Mouse (Mus musculus) midbrain, embryonic 10.5 days (tissue): ENCODE data around the gene Xpnpep3. TPM values are rescaled to one million over a fixed set of nuclear protein-coding genes. Genes with fewer than 3 reads are reported as not detected.

Experiments
- DNase-seq: peaks from one replicate; pipeline ENCODE4 v3.0.0-alpha.2; 2017; ENCODE audit warnings: low spot score
- H3K27ac ChIP-seq: fragments of 300-500 bp; sonication (generic); replicated peaks from 2 replicates; pipeline ENCODE4 v1.5.1; 2016; ENCODE audit warnings: mild to moderate bottlenecking
- H3K27me3 ChIP-seq: fragments of 300-500 bp; sonication (generic); 2 replicates; pipeline ENCODE4 v1.6.1; 2016; ENCODE audit warnings: low read depth, mild to moderate bottlenecking; ENCODE audit not compliant: poor library complexity, severe bottlenecking
- H3K36me3 ChIP-seq: fragments of 300-500 bp; sonication (generic); 2 replicates; pipeline ENCODE4 v1.6.1; 2016; ENCODE audit warnings: mild to moderate bottlenecking, moderate library complexity
- H3K4me1 ChIP-seq: fragments of 300-500 bp; sonication (generic); 2 replicates; pipeline ENCODE4 v1.6.1; 2016
- H3K4me3 ChIP-seq: fragments of 300-500 bp; sonication (generic); 2 replicates; pipeline ENCODE4 v1.5.1; 2016; ENCODE audit warnings: mild to moderate bottlenecking, moderate library complexity
- H3K9me3 ChIP-seq: fragments of 300-500 bp; sonication (generic); replicated peaks from 2 replicates; pipeline ENCODE4 v1.6.1; 2016; ENCODE audit warnings: mild to moderate bottlenecking
- WGBS: fragments of 180-500 bp; shearing (Covaris S2); methylation state at CpG from one replicate; pipeline ENCODE4 v1.1.7; 2016; 5-methylcytosine and 5-hydroxymethylcytosine counted together
- polyA plus RNA-seq: library from polyadenylated mRNA; unstranded; fragments of >200 nt; fragmentation: Nextera tagmentation; extraction: Ambion mirVana; gene quantifications from 2 replicates; pipeline ENCODE4 v1.2.1, GENCODE M21; 2016

Gene Xpnpep3
- 12.4 and 12.9 TPM in 2 replicates for polyA plus RNA-seq

DNA sequence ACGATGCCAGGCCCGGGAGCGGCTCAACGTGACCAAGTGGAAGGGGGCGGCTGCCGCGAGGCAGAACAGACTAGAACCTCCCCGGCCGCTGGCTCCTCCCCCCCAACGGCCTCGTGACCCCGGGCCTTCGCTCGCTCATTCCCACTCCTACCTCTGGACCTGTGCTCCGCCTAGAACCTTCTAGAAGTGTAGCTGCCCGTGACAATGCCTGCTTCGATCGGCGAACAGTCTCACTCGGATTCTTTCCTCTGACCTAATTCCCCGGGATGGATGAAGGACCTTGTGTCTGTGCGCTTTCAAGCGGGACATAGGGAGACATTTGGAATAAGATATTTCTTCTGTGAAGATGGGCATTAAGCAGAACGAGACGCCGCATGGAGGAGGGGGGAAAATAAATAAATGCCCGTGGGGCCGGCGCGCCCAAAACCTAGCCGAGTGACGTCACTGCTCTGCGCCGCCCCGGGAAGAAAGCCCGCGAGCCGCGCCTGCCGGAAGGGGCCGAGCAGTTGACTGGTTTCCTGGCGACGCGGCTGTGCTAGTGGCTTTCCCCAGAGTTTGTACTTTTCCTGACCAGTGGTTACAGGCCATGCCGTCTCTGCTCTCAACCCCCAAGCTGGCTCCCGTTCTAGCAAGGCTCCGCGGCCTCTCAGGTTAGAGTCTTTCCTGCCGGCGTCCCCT lies at the start of gene Xpnpep3, which contains the start of gene St13:
Gene Xpnpep3 (plus strand): TSS at position 501 of the 678 bp plus-strand sequence.
Gene St13 (minus strand): TSS at position 440 of the 678 bp plus-strand sequence.
- no peaks in the 10 kb centered on the region for H3K27me3 ChIP-seq
- H3K36me3 ChIP-seq: peaks cover 18% of the 10 kb centered on the region; the same call in 1 of the 2 replicates
- DNase-seq: peak; percentile 95
- peak within 1 kb of the TSS; percentile 96 for H3K27ac ChIP-seq
- under 1% methylated on average over 50 of the region's 50 CpGs for WGBS
- H3K9me3 ChIP-seq: no peaks in the 10 kb centered on the region
- H3K4me1 ChIP-seq: peaks cover 26% of the 10 kb centered on the region
- H3K4me3 ChIP-seq: peak within 1 kb of the TSS; percentile 90

DNA sequence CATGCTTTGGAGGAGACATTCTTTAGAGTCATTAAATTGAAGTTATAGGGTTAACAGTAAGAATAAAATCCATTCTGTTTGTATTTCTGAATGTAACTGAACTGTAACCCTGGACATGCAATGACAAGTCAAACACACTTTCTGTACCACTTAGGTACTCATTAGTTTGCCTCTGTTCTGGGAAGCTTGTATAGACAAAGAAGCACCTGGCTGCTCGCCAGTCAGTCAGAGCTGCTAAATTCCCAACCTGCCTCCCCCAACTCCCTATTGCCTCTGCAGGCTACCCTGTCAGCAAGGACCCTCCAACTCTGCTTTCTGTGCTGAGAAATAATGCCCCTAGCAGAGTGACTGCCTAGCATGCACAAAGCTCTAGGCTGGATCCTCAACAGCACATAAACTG lies 49.5 kb upstream of the Xpnpep3 start:
- H3K9me3 ChIP-seq: no peaks in the 10 kb centered on the region
- H3K27me3 ChIP-seq: no peaks in the 10 kb centered on the region
- DNase-seq: no peak
- no peak overlapping the region for H3K27ac ChIP-seq
- no peak overlapping the region for H3K4me3 ChIP-seq
- H3K36me3 ChIP-seq: no peaks in the 10 kb centered on the region
- WGBS: 79% methylated on average over 1 of the region's 1 CpGs
- H3K4me1 ChIP-seq: no peaks in the 10 kb centered on the region

DNA sequence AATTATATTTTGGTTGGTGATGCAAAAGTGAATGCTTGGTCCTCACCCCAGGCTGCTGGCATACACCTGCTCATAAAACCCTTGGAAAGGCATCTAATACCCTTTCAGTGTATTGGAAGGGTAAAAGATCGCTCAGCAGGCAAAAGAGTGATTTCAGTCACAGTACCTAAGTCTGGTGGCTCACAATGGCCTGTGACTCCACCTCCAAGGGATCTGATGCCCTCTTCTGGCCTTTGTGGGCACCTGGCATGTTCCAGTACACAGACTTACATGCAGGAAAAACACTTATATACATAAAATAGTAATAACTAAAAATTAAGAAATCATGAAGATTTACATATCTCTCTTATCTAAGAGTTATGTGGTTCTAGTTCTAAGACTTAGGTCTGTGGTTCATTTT lies 47.3 kb upstream of the Xpnpep3 start:
- 68% methylated on average over 1 of the region's 1 CpGs for WGBS
- no peak for DNase-seq
- Histone ChIP-seq H3K27me3 (no peaks in the 10 kb centered on the region), H3K9me3 (no peaks in the 10 kb centered on the region), H3K36me3 (0 out of 2 replicates have a peak, but pooled peaks cover 3% of the 10 kb centered on the region), H3K27ac (no peak overlapping the region), H3K4me3 (no peak overlapping the region), H3K4me1 (peaks cover 11% of the 10 kb centered on the region)

DNA sequence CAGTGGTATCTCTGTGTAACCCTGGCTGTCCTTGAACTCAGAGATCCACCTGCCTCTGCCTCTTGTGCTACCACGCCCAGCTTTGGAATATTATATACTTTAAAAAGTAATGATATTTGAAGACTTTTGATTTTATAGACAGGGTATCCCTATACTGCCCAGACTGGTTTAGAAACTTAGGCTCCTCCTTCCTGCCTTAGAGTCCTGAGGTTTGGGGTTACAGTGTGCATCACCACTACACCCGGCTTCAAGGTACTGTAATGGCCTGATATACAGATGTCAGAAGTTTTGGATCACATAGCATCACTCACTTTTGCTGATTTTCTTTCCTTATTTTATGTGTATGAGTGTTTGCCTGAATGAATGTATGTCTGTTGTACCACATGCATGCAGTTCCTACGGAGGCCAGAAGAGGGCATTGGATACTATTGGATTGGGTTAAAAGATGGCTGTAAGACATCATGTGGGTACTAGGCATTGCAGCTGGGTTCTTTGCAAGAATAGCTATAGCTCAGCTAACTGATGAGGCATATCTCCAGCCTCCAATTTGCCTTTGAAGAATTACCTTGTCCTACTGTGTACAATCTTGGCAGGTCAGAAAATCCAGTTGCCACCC lies 44.7 kb upstream of the Xpnpep3 start:
- WGBS: 61% methylated on average over 3 of the region's 3 CpGs

DNA sequence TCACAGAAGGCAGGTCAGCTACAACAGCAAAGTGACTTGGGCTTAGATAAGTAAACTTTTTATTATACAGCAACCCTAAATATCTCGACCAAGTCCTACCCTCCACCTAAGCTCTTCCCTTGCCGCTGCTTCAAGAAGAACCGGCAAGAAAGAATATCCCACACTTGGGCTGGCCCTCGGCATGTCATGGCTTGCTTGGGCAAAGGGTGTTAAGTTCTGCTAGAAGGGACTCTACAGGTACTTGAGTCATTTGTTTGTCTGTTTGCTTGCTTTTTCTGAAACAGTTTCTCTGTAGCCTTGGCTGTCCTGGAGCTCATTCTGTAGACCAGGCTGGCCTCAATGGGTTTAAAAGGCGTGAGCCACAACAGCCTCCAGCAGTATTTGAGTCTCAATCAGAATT lies 43.0 kb upstream of the Xpnpep3 start:
- no peak overlapping the region for H3K4me3 ChIP-seq
- no peaks in the 10 kb centered on the region for H3K27me3 ChIP-seq
- H3K9me3 ChIP-seq: no peaks in the 10 kb centered on the region
- H3K27ac ChIP-seq: no peak overlapping the region
- WGBS: 45% methylated on average over 5 of the region's 5 CpGs
- H3K4me1 ChIP-seq: peaks cover 40% of the 10 kb centered on the region
- no peak for DNase-seq
- 0 out of 2 replicates have a peak, but pooled peaks cover 4% of the 10 kb centered on the region for H3K36me3 ChIP-seq

More for the DNA sequence above, 44.7 kb upstream of the Xpnpep3 start:
- DNase-seq: peak; percentile 57
- Histone ChIP-seq H3K36me3 (0 out of 2 replicates have a peak, but pooled peaks cover 4% of the 10 kb centered on the region), H3K27ac (no peak overlapping the region), H3K9me3 (no peaks in the 10 kb centered on the region), H3K4me3 (no peak overlapping the region), H3K27me3 (no peaks in the 10 kb centered on the region), H3K4me1 (peaks cover 28% of the 10 kb centered on the region)

DNA sequence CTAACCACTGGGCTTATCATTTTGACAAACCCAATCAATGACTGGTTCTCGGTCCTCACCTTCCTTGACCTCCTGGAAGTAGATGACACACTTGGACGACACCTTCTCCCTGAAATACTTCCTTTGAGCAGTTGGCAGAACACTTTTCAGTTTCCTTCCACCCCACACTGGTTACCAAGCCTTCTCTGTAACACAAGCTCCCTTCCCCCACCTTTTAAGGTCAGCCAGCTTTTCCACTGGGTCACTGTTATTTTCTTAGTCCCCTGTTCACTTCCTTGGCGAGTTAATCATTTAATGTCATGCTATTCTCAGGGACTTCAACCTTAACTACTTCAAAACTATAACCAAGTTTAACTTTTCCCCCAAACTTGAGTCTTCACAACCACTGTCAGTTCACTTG lies 41.0 kb upstream of the Xpnpep3 start:
- no peak overlapping the region for H3K27ac ChIP-seq
- H3K27me3 ChIP-seq: no peaks in the 10 kb centered on the region
- no peak overlapping the region for H3K4me3 ChIP-seq
- peaks cover 18% of the 10 kb centered on the region for H3K36me3 ChIP-seq
- DNase-seq: no peak
- 92% methylated on average over 3 of the region's 3 CpGs for WGBS
- H3K9me3 ChIP-seq: no peaks in the 10 kb centered on the region
- H3K4me1 ChIP-seq: peaks cover 40% of the 10 kb centered on the region

DNA sequence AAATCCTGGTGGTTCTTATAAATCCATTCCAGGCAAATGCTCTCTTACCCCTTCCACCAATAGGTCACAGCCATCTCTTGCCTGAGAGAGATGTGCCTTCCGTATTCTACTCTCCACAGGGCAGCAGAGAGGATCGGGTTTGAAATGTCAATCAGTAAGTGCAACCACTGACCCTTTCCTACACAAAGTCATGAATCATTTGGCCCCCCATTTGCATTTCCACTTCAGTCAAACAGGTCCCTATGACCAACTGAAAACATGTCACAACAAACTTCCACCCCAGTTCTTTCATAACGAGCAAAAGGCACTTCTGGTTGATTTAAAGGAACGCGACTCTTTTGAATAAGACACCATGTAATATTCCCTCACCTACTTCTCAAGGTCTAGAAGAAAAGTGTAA lies 40.5 kb upstream of the Xpnpep3 start:
- peak overlapping the region; percentile 77; the same call in 1 of the 2 replicates for H3K4me3 ChIP-seq
- peaks cover 40% of the 10 kb centered on the region for H3K4me1 ChIP-seq
- peaks cover 23% of the 10 kb centered on the region for H3K36me3 ChIP-seq
- WGBS: 92% methylated on average over 5 of the region's 5 CpGs
- no peaks in the 10 kb centered on the region for H3K27me3 ChIP-seq
- H3K27ac ChIP-seq: no peak overlapping the region
- no peaks in the 10 kb centered on the region for H3K9me3 ChIP-seq
- DNase-seq: no peak

DNA sequence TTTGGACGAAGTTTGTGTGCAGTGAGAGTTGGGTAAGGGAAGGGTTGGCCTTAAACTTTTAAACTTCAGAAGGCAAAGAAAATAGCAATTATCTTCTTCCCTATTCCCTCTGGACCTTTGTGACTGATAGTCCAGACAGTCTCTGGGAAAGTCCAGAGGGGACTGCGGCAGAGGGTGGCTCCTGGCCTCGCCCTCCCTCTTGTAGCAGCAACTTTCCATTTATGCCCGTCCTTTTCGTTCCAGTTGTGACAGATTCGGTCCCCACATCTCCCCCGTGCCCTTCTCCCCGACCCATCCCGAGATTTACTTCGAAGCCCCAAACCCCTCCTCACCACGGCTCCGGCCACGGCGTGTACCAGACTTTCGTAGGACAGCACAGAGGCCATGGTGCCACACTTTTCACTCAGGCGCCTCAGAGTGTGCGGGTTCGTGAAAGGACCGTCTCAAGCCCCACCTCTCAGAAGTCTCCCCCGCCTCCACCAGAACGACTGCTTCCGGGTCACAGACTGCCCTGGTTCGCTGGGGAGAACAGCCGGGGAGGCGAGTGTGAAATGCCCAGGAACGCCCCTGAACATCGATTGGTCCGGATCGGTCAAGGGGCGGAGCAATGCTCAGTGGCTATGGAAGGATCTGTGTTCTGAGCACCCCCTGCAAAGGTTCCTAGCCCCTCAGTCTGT lies 39.5 kb upstream of the Xpnpep3 start, which contains the start of gene Slc25a17:
Gene Slc25a17 (minus strand): TSS at position 468 of the 677 bp plus-strand sequence.
- Histone ChIP-seq H3K4me1 (peaks cover 40% of the 10 kb centered on the region), H3K36me3 (peaks cover 34% of the 10 kb centered on the region), H3K27me3 (no peaks in the 10 kb centered on the region), H3K9me3 (no peaks in the 10 kb centered on the region), H3K4me3 (peak within 1 kb of the TSS; percentile 77), H3K27ac (peak within 1 kb of the TSS; percentile 89)
- under 1% methylated on average over 30 of the region's 30 CpGs for WGBS
- peak; percentile 96 for DNase-seq

DNA sequence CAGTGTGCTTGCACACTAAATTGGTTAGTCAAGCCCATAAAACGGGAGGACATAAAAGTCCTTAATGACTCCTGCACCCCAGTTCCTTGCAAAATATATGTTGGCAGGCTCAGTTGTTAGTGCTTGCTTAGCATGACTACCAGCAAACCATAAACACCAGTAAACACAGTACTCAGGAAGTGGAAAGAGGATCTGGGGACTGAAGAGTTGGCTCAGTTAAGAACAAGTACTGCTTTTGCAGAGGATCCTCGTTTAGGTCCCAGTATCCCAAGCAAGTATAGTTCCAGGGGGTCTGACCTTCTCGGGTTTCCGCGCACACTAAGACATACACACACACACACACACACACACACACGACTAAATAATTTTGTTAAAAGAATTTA lies 38.9 kb upstream of the Xpnpep3 start:
- WGBS: 42% methylated on average over 6 of the region's 6 CpGs
- DNase-seq: no peak

DNA sequence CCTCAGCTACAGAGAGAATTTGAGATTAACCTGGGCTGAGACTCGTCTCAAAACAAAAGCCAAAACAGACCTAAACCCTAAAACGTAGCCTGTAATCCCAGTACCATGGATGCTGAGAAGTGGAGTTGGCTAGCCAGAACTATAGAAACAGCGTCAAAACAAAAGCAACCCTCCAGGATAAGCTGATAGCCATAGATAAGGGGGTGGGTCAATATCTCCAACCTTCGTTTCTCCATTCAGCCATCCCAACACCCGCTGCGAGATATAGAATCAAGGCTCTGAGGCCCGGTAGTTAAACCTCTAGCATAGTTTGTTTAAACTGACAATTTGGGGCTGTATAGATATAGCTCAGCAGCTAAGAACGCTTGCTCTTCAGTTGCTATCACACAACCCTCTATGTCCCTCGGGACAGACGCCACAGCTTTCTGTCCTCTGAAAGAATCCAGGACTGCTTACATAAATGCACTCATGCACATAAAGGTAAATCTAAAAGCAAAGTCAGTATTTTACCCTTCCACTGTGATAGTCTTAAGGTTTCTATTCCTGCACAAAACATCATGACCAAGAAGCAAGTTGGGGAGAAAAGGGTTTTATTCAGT lies 38.4 kb upstream of the Xpnpep3 start:
- Histone ChIP-seq H3K36me3 (peaks cover 44% of the 10 kb centered on the region), H3K4me3 (0 out of 2 replicates have a peak overlapping the region, but pooled peaks have one; percentile 77), H3K9me3 (no peaks in the 10 kb centered on the region), H3K4me1 (peaks cover 40% of the 10 kb centered on the region), H3K27ac (no peak overlapping the region; the same call in 1 of the 2 replicates), H3K27me3 (no peaks in the 10 kb centered on the region)
- 48% methylated on average over 10 of the region's 10 CpGs for WGBS
- DNase-seq: no peak

More for the DNA sequence above, 38.9 kb upstream of the Xpnpep3 start:
- H3K4me1 ChIP-seq: peaks cover 40% of the 10 kb centered on the region
- peaks cover 39% of the 10 kb centered on the region for H3K36me3 ChIP-seq
- H3K9me3 ChIP-seq: no peaks in the 10 kb centered on the region
- peak overlapping the region; percentile 89; the same call in 1 of the 2 replicates for H3K27ac ChIP-seq
- H3K27me3 ChIP-seq: no peaks in the 10 kb centered on the region
- H3K4me3 ChIP-seq: peak overlapping the region; percentile 77

DNA sequence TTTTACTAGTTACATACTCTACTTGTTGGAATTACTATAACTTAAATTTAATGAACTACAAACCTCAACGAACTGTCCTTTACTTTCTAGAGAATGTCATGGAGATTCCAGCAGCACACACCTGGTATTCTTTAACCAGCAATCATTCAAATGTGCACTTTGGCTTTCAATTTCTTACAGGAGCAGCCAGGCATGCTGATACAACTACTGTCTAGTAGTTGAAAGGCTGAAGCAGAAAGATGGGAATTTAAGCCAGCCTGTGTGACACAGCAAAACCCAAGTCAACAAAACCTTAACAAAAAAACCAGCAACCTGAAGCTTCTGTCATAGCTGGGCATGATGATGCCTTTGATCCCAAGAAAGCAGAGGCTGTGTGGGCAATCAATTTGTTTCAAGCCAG lies 37.4 kb upstream of the Xpnpep3 start:
- H3K4me3 ChIP-seq: no peak overlapping the region
- WGBS: 89% methylated on average over 1 of the region's 1 CpGs
- DNase-seq: no peak
- no peaks in the 10 kb centered on the region for H3K9me3 ChIP-seq
- H3K36me3 ChIP-seq: peaks cover 52% of the 10 kb centered on the region
- peaks cover 31% of the 10 kb centered on the region for H3K4me1 ChIP-seq
- no peaks in the 10 kb centered on the region for H3K27me3 ChIP-seq
- H3K27ac ChIP-seq: no peak overlapping the region

DNA sequence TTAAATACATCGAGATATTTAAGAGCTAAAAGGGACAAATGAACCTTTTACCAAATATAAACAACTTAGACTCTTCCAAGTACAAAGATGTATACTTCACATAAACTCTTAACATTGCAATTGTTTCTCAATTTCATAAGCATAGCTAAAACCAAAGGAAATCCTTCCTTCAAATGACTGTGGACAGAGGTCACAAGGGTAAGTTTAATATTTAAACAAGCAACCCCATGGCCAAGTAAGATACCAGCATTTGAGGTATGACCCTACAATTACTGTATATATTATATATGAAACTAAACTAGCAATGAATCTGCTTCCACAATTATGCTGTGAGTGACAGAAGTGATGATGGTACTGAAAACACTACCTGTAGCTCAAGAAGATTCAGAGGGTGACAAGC lies 35.7 kb upstream of the Xpnpep3 start:
- no peak overlapping the region for H3K27ac ChIP-seq
- peaks cover 68% of the 10 kb centered on the region for H3K36me3 ChIP-seq
- WGBS: 92% methylated on average over 1 of the region's 1 CpGs
- no peaks in the 10 kb centered on the region for H3K9me3 ChIP-seq
- no peak overlapping the region for H3K4me3 ChIP-seq
- H3K27me3 ChIP-seq: no peaks in the 10 kb centered on the region
- H3K4me1 ChIP-seq: peaks cover 22% of the 10 kb centered on the region
- DNase-seq: no peak
